Mouse (Mus musculus): Measurements from ENCODE around the gene Fopnl. TPM values are rescaled to one million over a fixed set of nuclear protein-coding genes. Genes with fewer than 3 reads are reported as not detected.

Fopnl gene
- total and polyA plus RNA-seq, 2 experiments, result 14.8 to 36.6 TPM

- Histone ChIP-seq H3K4me1 (ENCODE audit: control insufficient read depth, insufficient read depth, low read length) (no peaks in the 10 kb centered on the region; the same call in 1 of the 2 replicates), H3K27me3 (ENCODE audit: control insufficient read depth, insufficient read depth, low read length) (no peaks in the 10 kb centered on the region), H3K27ac (replicated peaks; ENCODE audit: insufficient read depth, low read depth, low read length) (no peak overlapping the region), H3K79me2 (ENCODE audit: control insufficient read depth, insufficient read depth, low read length) (no peaks in the 10 kb centered on the region), H3K36me3 (ENCODE audit: control insufficient read depth, insufficient read depth, low read length) (no peaks in the 10 kb centered on the region), H3K9ac (ENCODE audit: low read depth, low read length) (no peak overlapping the region), H3K4me3 (ENCODE audit: insufficient read depth, low read depth, low read length) (no peak overlapping the region)
- no peak for TF ChIP-seq POLR2A (IDR thresholded peaks at IDR 0.05; ENCODE audit: extremely low read depth, insufficient read depth, low read length)
- no peak for TF ChIP-seq CTCF (IDR thresholded peaks at IDR 0.05; ENCODE audit: low read depth, low read length)
- 69% methylated on average over 5 of the region's 5 CpGs for WGBS
- no peak for DNase-seq (ENCODE audit: extremely low read depth, low read depth, low spot score)
These were observed 35.5 kb upstream of the Fopnl start for GRCm38 (mm10) chr16:14352663-14353062.

GRCm38 (mm10) chr16:14352234-14352633 is 35.0 kb upstream of the Fopnl start:
- no peaks in the 10 kb centered on the region for H3K79me2 ChIP-seq (ENCODE audit: control insufficient read depth, insufficient read depth, low read length)
- H3K36me3 ChIP-seq (ENCODE audit: control insufficient read depth, insufficient read depth, low read length), result no peaks in the 10 kb centered on the region
- WGBS, result 66% methylated on average over 3 of the region's 3 CpGs
- TF ChIP-seq CTCF (IDR thresholded peaks at IDR 0.05; ENCODE audit: low read depth, low read length), result no peak
- no peak for TF ChIP-seq POLR2A (IDR thresholded peaks at IDR 0.05; ENCODE audit: extremely low read depth, insufficient read depth, low read length)
- H3K9ac ChIP-seq (ENCODE audit: low read depth, low read length), result no peak overlapping the region
- H3K4me1 ChIP-seq (ENCODE audit: control insufficient read depth, insufficient read depth, low read length), result no peaks in the 10 kb centered on the region; the same call in 1 of the 2 replicates
- H3K27ac ChIP-seq (replicated peaks; ENCODE audit: insufficient read depth, low read depth, low read length), result no peak overlapping the region
- H3K4me3 ChIP-seq (ENCODE audit: insufficient read depth, low read depth, low read length), result no peak overlapping the region
- DNase-seq (ENCODE audit: extremely low read depth, low read depth, low spot score), result no peak
- no peaks in the 10 kb centered on the region for H3K27me3 ChIP-seq (ENCODE audit: control insufficient read depth, insufficient read depth, low read length)

- TF ChIP-seq CTCF (IDR thresholded peaks at IDR 0.05; ENCODE audit: low read depth, low read length) (no peak), POLR2A (IDR thresholded peaks at IDR 0.05; ENCODE audit: extremely low read depth, insufficient read depth, low read length) (no peak)
- Histone ChIP-seq H3K27me3 (ENCODE audit: control insufficient read depth, insufficient read depth, low read length) (no peaks in the 10 kb centered on the region), H3K9ac (ENCODE audit: low read depth, low read length) (no peak overlapping the region), H3K27ac (replicated peaks; ENCODE audit: insufficient read depth, low read depth, low read length) (no peak overlapping the region), H3K36me3 (ENCODE audit: control insufficient read depth, insufficient read depth, low read length) (no peaks in the 10 kb centered on the region), H3K79me2 (ENCODE audit: control insufficient read depth, insufficient read depth, low read length) (no peaks in the 10 kb centered on the region), H3K4me3 (ENCODE audit: insufficient read depth, low read depth, low read length) (no peak overlapping the region), H3K4me1 (ENCODE audit: control insufficient read depth, insufficient read depth, low read length) (no peaks in the 10 kb centered on the region; the same call in 1 of the 2 replicates)
- DNase-seq (ENCODE audit: extremely low read depth, low read depth, low spot score), result no peak
These were observed 34.4 kb upstream of the Fopnl start for GRCm38 (mm10) chr16:14351571-14351970.

GRCm38 (mm10) chr16:14344967-14345366 is 27.8 kb upstream of the Fopnl start:
- no peaks in the 10 kb centered on the region for H3K27me3 ChIP-seq (ENCODE audit: control insufficient read depth, insufficient read depth, low read length)
- TF ChIP-seq POLR2A (IDR thresholded peaks at IDR 0.05; ENCODE audit: extremely low read depth, insufficient read depth, low read length) (no peak), CTCF (IDR thresholded peaks at IDR 0.05; ENCODE audit: low read depth, low read length) (no peak)

GRCm38 (mm10) chr16:14328156-14328555 is 11.0 kb upstream of the Fopnl start:
- Histone ChIP-seq H3K4me3 (ENCODE audit: insufficient read depth, low read depth, low read length) (no peak overlapping the region), H3K9ac (ENCODE audit: low read depth, low read length) (no peak overlapping the region), H3K79me2 (ENCODE audit: control insufficient read depth, insufficient read depth, low read length) (no peaks in the 10 kb centered on the region), H3K36me3 (ENCODE audit: control insufficient read depth, insufficient read depth, low read length) (no peaks in the 10 kb centered on the region), H3K27ac (replicated peaks; ENCODE audit: insufficient read depth, low read depth, low read length) (no peak overlapping the region), H3K27me3 (ENCODE audit: control insufficient read depth, insufficient read depth, low read length) (no peaks in the 10 kb centered on the region), H3K4me1 (ENCODE audit: control insufficient read depth, insufficient read depth, low read length) (no peaks in the 10 kb centered on the region)
- WGBS, result 53% methylated on average over 1 of the region's 1 CpGs
- DNase-seq (ENCODE audit: extremely low read depth, low read depth, low spot score), result no peak
- TF ChIP-seq CTCF (IDR thresholded peaks at IDR 0.05; ENCODE audit: low read depth, low read length) (no peak), POLR2A (IDR thresholded peaks at IDR 0.05; ENCODE audit: extremely low read depth, insufficient read depth, low read length) (no peak)

More at GRCm38 (mm10) chr16:14344967-14345366, 27.8 kb upstream of the Fopnl start:
- no peak overlapping the region for H3K4me3 ChIP-seq (ENCODE audit: insufficient read depth, low read depth, low read length)
- H3K9ac ChIP-seq (ENCODE audit: low read depth, low read length), result no peak overlapping the region
- H3K27ac ChIP-seq (replicated peaks; ENCODE audit: insufficient read depth, low read depth, low read length), result no peak overlapping the region
- H3K79me2 ChIP-seq (ENCODE audit: control insufficient read depth, insufficient read depth, low read length), result no peaks in the 10 kb centered on the region
- H3K4me1 ChIP-seq (ENCODE audit: control insufficient read depth, insufficient read depth, low read length), result no peaks in the 10 kb centered on the region
- no peak for DNase-seq (ENCODE audit: extremely low read depth, low read depth, low spot score)
- no peaks in the 10 kb centered on the region for H3K36me3 ChIP-seq (ENCODE audit: control insufficient read depth, insufficient read depth, low read length)
- 75% methylated on average over 3 of the region's 3 CpGs for WGBS

- 0 out of 2 replicates have a peak, but pooled peaks cover 4% of the 10 kb centered on the region for H3K79me2 ChIP-seq (ENCODE audit: control insufficient read depth, insufficient read depth, low read length)
- no peak overlapping the region for H3K9ac ChIP-seq (ENCODE audit: low read depth, low read length)
- no peak overlapping the region for H3K4me3 ChIP-seq (ENCODE audit: insufficient read depth, low read depth, low read length)
- H3K27ac ChIP-seq (replicated peaks; ENCODE audit: insufficient read depth, low read depth, low read length), result no peak overlapping the region
- no peak for DNase-seq (ENCODE audit: extremely low read depth, low read depth, low spot score)
- no peaks in the 10 kb centered on the region for H3K27me3 ChIP-seq (ENCODE audit: control insufficient read depth, insufficient read depth, low read length)
- no peak for TF ChIP-seq POLR2A (IDR thresholded peaks at IDR 0.05; ENCODE audit: extremely low read depth, insufficient read depth, low read length)
- no peak for TF ChIP-seq CTCF (IDR thresholded peaks at IDR 0.05; ENCODE audit: low read depth, low read length)
- no peaks in the 10 kb centered on the region for H3K36me3 ChIP-seq (ENCODE audit: control insufficient read depth, insufficient read depth, low read length)
- WGBS, result 68% methylated on average over 1 of the region's 1 CpGs
- H3K4me1 ChIP-seq (ENCODE audit: control insufficient read depth, insufficient read depth, low read length), result no peaks in the 10 kb centered on the region
These were observed 3.3 kb upstream of the Fopnl start for GRCm38 (mm10) chr16:14320494-14320893.

Measured in liver, adult 2 months (tissue).